Mouse (Mus musculus) layer of hippocampus, adult 18-20 months (tissue): ENCODE data around the gene Gm20503. TPM values are rescaled to one million over a fixed set of nuclear protein-coding genes. Genes with fewer than 3 reads are reported as not detected.

ENCODE experiments used
- DNase-seq, 2 experiments: peaks; one replicate each; pipeline ENCODE4 v3.0.0; 2022; ENCODE audit warnings: low spot score in 2 of 2
- total RNA-seq, 2 experiments: library from RNA; stranded (reverse); gene quantifications; 2 replicates each; pipeline ENCODE4 v1.2.3; 2021

Gene Gm20503
- total RNA-seq, 2 experiments from 2014 or later: 2.6 to 3.6 TPM

DNA sequence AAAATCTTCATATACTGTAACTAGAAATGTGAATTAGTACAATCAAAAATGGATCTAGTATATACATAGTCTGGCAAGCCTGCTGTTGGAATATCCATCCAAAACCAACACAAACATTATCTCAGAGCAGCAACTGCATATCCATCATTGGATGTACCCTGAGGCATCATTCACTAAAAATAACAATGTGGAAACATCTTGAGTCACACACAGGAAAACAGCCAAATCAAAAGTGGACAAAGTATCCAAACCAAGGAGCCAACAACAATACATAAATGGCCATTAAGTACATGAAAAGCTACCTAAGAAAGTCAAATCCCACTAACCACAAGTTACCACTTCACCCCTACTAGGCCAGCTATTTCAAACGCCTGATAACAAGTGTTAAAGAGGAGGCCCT, 86.4 kb downstream of the Gm20503 start:
- DNase-seq: no peak

Other genes starting within 250 kb of the Gm20503 start
- gene Olfr267, start 215.5 kb upstream of the Gm20503 start, total RNA-seq: under 1 TPM; 0.12 to 0.20 TPM
- 100 to 1,000 TPM; 119 to 120 TPM for gene Ecpas, start 90.5 kb upstream of the Gm20503 start, total RNA-seq
- 10 to 100 TPM; 55.5 to 58.4 TPM for gene Zkscan16, start 59.6 kb upstream of the Gm20503 start, total RNA-seq
- 1 to 10 TPM; 2.6 to 3.2 TPM for gene Ptgr1, start 16.1 kb upstream of the Gm20503 start, total RNA-seq
- gene Dnajc25, start 8.1 kb upstream of the Gm20503 start, total RNA-seq: 1 to 10 TPM; 3.4 to 4.8 TPM
- 10 to 100 TPM; 81.9 to 83.1 TPM for gene Gng10, start 31.9 kb downstream of the Gm20503 start, total RNA-seq
- gene AI481877, start 135.8 kb downstream of the Gm20503 start, total RNA-seq: not detected
- gene Ugcg, start 186.0 kb downstream of the Gm20503 start, total RNA-seq: 10 to 100 TPM; 64.4 to 68.6 TPM